Mouse (Mus musculus) lung, embryonic 14.5 days (tissue): Measurements from ENCODE around the gene Thbs1. TPM values are rescaled to one million over a fixed set of nuclear protein-coding genes. Genes with fewer than 3 reads are reported as not detected.
"Not testable (repeated sequence)": the region's sequence is repeated elsewhere in the genome, so short reads cannot be mapped to it uniquely, and the experiment has no call there.

Source experiments
- ATAC-seq: fragments of 200-750 bp; cut with Nextera tagmentation; 2 replicates; pipeline ENCODE4 v1.8.0; 2017; ENCODE audit warnings: mild to moderate bottlenecking, moderate TSS enrichment, moderate library complexity; ENCODE audit not compliant: insufficient read depth
- DNase-seq: peaks from one replicate; pipeline ENCODE4 v3.0.0-alpha.2; 2015
- H3K27ac ChIP-seq: fragments of 300-500 bp; sonication (generic); 2 replicates; pipeline ENCODE4 v1.5.1; 2014; ENCODE audit warnings: low read depth, mild to moderate bottlenecking, moderate library complexity
- H3K27me3 ChIP-seq: fragments of 300-500 bp; sonication (generic); 2 replicates; pipeline ENCODE4 v1.6.1; 2014; ENCODE audit warnings: low read length, control low read depth; ENCODE audit not compliant: insufficient read depth
- H3K36me3 ChIP-seq: fragments of 300-500 bp; sonication (generic); 2 replicates; pipeline ENCODE4 v1.6.1; 2014; ENCODE audit warnings: control low read depth; ENCODE audit not compliant: insufficient read depth
- H3K4me1 ChIP-seq: fragments of 300-500 bp; sonication (generic); 2 replicates; pipeline ENCODE4 v1.6.1; 2014; ENCODE audit warnings: antibody characterized with exemption, control low read depth; ENCODE audit not compliant: insufficient read depth
- H3K4me2 ChIP-seq: fragments of 300-500 bp; sonication (generic); 2 replicates; pipeline ENCODE4 v1.6.1; 2014; ENCODE audit warnings: mild to moderate bottlenecking
- H3K4me3 ChIP-seq: fragments of 300-500 bp; sonication (generic); 2 replicates; pipeline ENCODE4 v1.5.1; 2014; ENCODE audit warnings: low read depth, low read length
- H3K9ac ChIP-seq: fragments of 300-500 bp; sonication (generic); 2 replicates; pipeline ENCODE4 v1.6.1; 2014
- H3K9me3 ChIP-seq: fragments of 300-500 bp; sonication (generic); 2 replicates; pipeline ENCODE4 v1.6.1; 2016; ENCODE audit warnings: low read depth, low read length, control low read depth
- CTCF ChIP-seq: IDR thresholded peaks from 2 replicates; pipeline ENCODE4 v1.5.1; 2016; ENCODE audit warnings: antibody characterized with exemption, low read depth
- WGBS: fragments of 180-500 bp; shearing (Covaris S2); extraction: QIAGEN DNeasy Blood & Tissue Kit; methylation state at CpG from one replicate; pipeline ENCODE4 v1.1.7; 2014; 5-methylcytosine and 5-hydroxymethylcytosine counted together
- polyA plus RNA-seq: library from polyadenylated mRNA; unstranded; fragments of >200 nt; fragmentation: Nextera tagmentation; extraction: Ambion mirVana; gene quantifications from 2 replicates; pipeline ENCODE4 v1.2.1, GENCODE M21; 2014

The Thbs1 gene
- polyA plus RNA-seq, 1 experiment from 2014 or later = 287 TPM

DNA sequence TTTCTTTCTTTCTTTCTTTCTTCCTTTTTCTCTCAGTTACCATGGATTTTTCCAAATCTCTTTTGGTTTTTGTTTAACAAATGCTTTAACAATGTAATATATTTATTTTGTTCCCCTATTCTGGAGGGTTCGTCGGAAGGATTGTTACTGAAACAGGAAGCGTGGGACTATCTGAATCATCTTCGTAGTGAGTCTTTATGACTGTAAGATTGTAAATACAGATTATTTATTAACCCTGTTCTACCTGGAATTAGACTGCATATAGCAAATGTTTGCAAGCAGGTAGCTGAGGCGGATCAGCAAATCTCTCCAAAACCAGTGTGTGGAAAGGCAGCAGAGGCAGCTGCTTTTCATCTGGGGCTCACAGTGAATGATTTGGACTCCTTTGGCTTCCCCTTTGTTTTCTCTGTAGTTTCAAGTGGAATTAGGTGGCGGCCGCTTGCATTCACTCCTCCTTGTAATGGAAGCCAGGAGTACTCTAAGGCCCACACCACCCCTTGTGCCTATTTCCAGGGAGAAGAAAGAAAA, 14.3 kb downstream of the Thbs1 start:
- Histone ChIP-seq H3K4me2 (no peak overlapping the region), H3K36me3 (peaks cover 60% of the 10 kb centered on the region), H3K27me3 (no peaks in the 10 kb centered on the region), H3K4me3 (no peak overlapping the region), H3K9me3 (no peaks in the 10 kb centered on the region), H3K27ac (no peak overlapping the region), H3K4me1 (no peaks in the 10 kb centered on the region), H3K9ac (no peak overlapping the region)
- DNase-seq (peak; percentile 33), ATAC-seq (no peak)
- TF ChIP-seq CTCF = no peak
- 62% methylated on average over 7 of the region's 7 CpGs for WGBS

- Histone ChIP-seq H3K27ac (no peak overlapping the region), H3K4me1 (no peaks in the 10 kb centered on the region), H3K4me3 (no peak overlapping the region), H3K9me3 (no peaks in the 10 kb centered on the region), H3K4me2 (no peak overlapping the region), H3K36me3 (peaks cover 43% of the 10 kb centered on the region), H3K27me3 (no peaks in the 10 kb centered on the region), H3K9ac (no peak overlapping the region)
- ATAC-seq (peak; percentile 55), DNase-seq (peak; percentile 28)
- TF ChIP-seq CTCF = no peak
- WGBS = 66% methylated on average over 5 of the region's 5 CpGs
Observed at GRCm38 (mm10) chr2:118127516-118128288, 16.0 kb downstream of the Thbs1 start.

- ATAC-seq (no peak), DNase-seq (no peak)
- WGBS = 41% methylated on average over 3 of the region's 3 CpGs
- no peaks in the 10 kb centered on the region for H3K4me1 ChIP-seq
- no peak overlapping the region for H3K4me2 ChIP-seq
- TF ChIP-seq CTCF = no peak
- no peaks in the 10 kb centered on the region for H3K9me3 ChIP-seq
- H3K9ac ChIP-seq = no peak overlapping the region
- no peaks in the 10 kb centered on the region for H3K27me3 ChIP-seq
- H3K36me3 ChIP-seq = peaks cover 37% of the 10 kb centered on the region
- H3K27ac ChIP-seq = no peak overlapping the region
- no peak overlapping the region for H3K4me3 ChIP-seq
Observed at GRCm38 (mm10) chr2:118128313-118128712, 16.6 kb downstream of the Thbs1 start.

DNA sequence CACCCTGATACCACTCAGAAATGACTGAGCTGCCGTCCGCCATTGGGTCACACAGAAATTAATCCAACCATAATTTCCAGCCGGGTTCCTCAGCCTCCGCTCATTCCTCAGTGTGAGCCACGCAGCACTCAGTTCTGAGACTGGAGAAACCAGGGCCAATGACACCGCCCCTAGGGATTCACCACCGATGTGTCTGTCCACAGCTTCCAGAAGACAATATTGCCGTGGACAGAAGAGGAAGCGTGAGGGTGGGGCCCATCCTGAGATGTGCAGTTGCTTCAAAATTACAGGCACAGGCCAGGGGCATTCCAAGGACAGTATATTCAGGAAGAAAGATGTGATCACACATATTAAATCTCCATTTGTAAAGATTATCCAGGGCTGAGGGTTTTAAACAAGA, 25.4 kb downstream of the Thbs1 start:
- no peaks in the 10 kb centered on the region for H3K27me3 ChIP-seq
- H3K27ac ChIP-seq = no peak overlapping the region
- no peak for TF ChIP-seq CTCF
- H3K36me3 ChIP-seq = no peaks in the 10 kb centered on the region
- no peak overlapping the region for H3K9ac ChIP-seq
- H3K4me3 ChIP-seq = no peak overlapping the region
- DNase-seq (no peak), ATAC-seq (no peak)
- no peaks in the 10 kb centered on the region for H3K9me3 ChIP-seq
- H3K4me2 ChIP-seq = no peak overlapping the region
- no peaks in the 10 kb centered on the region for H3K4me1 ChIP-seq
- WGBS = 74% methylated on average over 9 of the region's 9 CpGs

GRCm38 (mm10) chr2:118137776-118138175, 26.1 kb downstream of the Thbs1 start:
- no peaks in the 10 kb centered on the region for H3K27me3 ChIP-seq
- H3K4me3 ChIP-seq = no peak overlapping the region
- DNase-seq (no peak), ATAC-seq (no peak)
- no peak overlapping the region for H3K4me2 ChIP-seq
- 84% methylated on average over 2 of the region's 2 CpGs for WGBS
- H3K36me3 ChIP-seq = no peaks in the 10 kb centered on the region
- no peaks in the 10 kb centered on the region for H3K9me3 ChIP-seq
- TF ChIP-seq CTCF = no peak
- no peaks in the 10 kb centered on the region for H3K4me1 ChIP-seq
- H3K9ac ChIP-seq = no peak overlapping the region
- H3K27ac ChIP-seq = no peak overlapping the region

DNA sequence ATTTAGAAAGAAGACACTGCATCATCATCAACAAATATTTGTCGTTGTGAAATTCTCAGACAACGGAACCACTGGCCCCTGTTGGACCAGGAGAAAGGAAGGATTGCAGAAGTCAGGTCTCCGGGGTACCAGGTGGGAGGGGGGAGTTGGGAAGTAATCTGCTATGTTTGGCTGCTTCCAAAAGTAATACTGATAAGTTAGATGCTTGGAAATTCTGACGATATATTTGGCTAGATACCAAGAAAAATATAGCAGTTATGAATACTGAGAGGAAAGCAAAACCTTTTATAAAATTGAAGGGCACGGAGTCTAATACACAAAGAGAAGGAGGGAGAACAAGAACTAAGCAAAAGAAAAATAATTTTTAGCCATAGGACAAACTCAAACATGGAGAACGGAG, 27.6 kb downstream of the Thbs1 start:
- WGBS = 55% methylated on average over 6 of the region's 6 CpGs
- no peak overlapping the region for H3K9ac ChIP-seq
- no peak overlapping the region for H3K27ac ChIP-seq
- no peaks in the 10 kb centered on the region for H3K9me3 ChIP-seq
- DNase-seq (peak; percentile 65), ATAC-seq (no peak)
- no peaks in the 10 kb centered on the region for H3K36me3 ChIP-seq
- H3K4me3 ChIP-seq = no peak overlapping the region
- no peak overlapping the region for H3K4me2 ChIP-seq
- no peak for TF ChIP-seq CTCF
- H3K4me1 ChIP-seq = no peaks in the 10 kb centered on the region
- H3K27me3 ChIP-seq = no peaks in the 10 kb centered on the region

DNA sequence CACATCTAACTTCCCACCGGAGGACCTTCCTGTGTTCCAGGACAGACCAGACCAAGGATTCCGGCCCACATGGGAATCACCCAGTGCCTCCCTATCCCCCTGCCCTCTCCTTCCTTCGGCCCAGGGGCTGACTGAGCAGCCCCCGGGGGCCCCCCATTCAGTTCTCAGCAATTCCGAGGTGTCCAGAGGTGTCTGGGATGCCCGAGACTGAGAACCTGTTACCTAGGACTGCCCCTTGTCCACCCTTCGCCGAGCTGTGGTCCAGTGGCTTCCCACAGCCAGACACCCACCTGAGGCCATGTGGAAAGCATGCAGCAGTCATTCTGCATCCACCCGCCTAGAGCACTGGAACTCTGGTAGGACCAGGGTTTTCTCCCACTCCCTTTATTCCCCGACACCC, 30.0 kb downstream of the Thbs1 start:
- Histone ChIP-seq H3K27ac (no peak overlapping the region), H3K9me3 (no peaks in the 10 kb centered on the region), H3K4me1 (no peaks in the 10 kb centered on the region), H3K4me3 (no peak overlapping the region), H3K4me2 (no peak overlapping the region), H3K36me3 (no peaks in the 10 kb centered on the region), H3K27me3 (no peaks in the 10 kb centered on the region), H3K9ac (no peak overlapping the region)
- ATAC-seq (no peak), DNase-seq (no peak)
- WGBS = 91% methylated on average over 10 of the region's 10 CpGs
- TF ChIP-seq CTCF = no peak

- H3K27ac ChIP-seq, H3K4me3 ChIP-seq, H3K4me2 ChIP-seq, H3K27me3 ChIP-seq, H3K36me3 ChIP-seq, ATAC-seq, H3K9me3 ChIP-seq, H3K9ac ChIP-seq: not testable (repeated sequence)
- WGBS = 26% methylated on average over 3 of the region's 3 CpGs
- peaks cover 13% of the 10 kb centered on the region for H3K4me1 ChIP-seq
- peak; percentile 20 for DNase-seq
Observed at GRCm38 (mm10) chr2:118147749-118148148, 36.1 kb downstream of the Thbs1 start.
